Mouse (Mus musculus) stomach, embryonic 15.5 days (tissue): Measurements from ENCODE around the gene Stxbp6. TPM values are rescaled to one million over a fixed set of nuclear protein-coding genes. Genes with fewer than 3 reads are reported as not detected.

Experiments used
- ATAC-seq: fragments of 200-750 bp; cut with Nextera tagmentation; 2 replicates; pipeline ENCODE4 v1.8.0; 2017; ENCODE audit warnings: low read depth, moderate number of reproducible peaks, moderate TSS enrichment; ENCODE audit not compliant: insufficient read depth, low FRiP score
- H3K27ac ChIP-seq: fragments of 300-500 bp; sonication (generic); 2 replicates; pipeline ENCODE4 v1.5.1; 2015; ENCODE audit warnings: mild to moderate bottlenecking, inconsistent platforms
- H3K27me3 ChIP-seq: fragments of 300-500 bp; sonication (generic); replicated peaks from 2 replicates; pipeline ENCODE4 v1.6.1; 2015; ENCODE audit warnings: inconsistent platforms
- H3K36me3 ChIP-seq: fragments of 300-500 bp; sonication (generic); 2 replicates; pipeline ENCODE4 v1.6.1; 2015; ENCODE audit warnings: inconsistent platforms
- H3K4me1 ChIP-seq: fragments of 300-500 bp; sonication (generic); 2 replicates; pipeline ENCODE4 v1.6.1; 2015; ENCODE audit warnings: inconsistent platforms
- H3K4me2 ChIP-seq: fragments of 300-500 bp; sonication (generic); 2 replicates; pipeline ENCODE4 v1.6.1; 2015; ENCODE audit warnings: mild to moderate bottlenecking, inconsistent platforms
- H3K4me3 ChIP-seq: fragments of 300-500 bp; sonication (generic); replicated peaks from 2 replicates; pipeline ENCODE4 v1.5.1; 2015; ENCODE audit warnings: inconsistent platforms
- H3K9ac ChIP-seq: fragments of 300-500 bp; sonication (generic); 2 replicates; pipeline ENCODE4 v1.6.1; 2015; ENCODE audit warnings: inconsistent platforms
- H3K9me3 ChIP-seq: fragments of 300-500 bp; sonication (generic); 2 replicates; pipeline ENCODE4 v1.6.1; 2016; ENCODE audit warnings: inconsistent platforms
- WGBS: fragments of 180-500 bp; shearing (Covaris S2); methylation state at CpG from one replicate; pipeline ENCODE4 v1.1.7; 2015; 5-methylcytosine and 5-hydroxymethylcytosine counted together
- polyA plus RNA-seq: library from polyadenylated mRNA; unstranded; fragments of >200 nt; fragmentation: Nextera tagmentation; extraction: Ambion mirVana; gene quantifications from 2 replicates; pipeline ENCODE4 v1.2.1, GENCODE M21; 2015

The Stxbp6 gene
- polyA plus RNA-seq, 1 experiment from 2014 or later: 19.2 TPM

- Histone ChIP-seq H3K4me3 (peak overlapping the region; percentile 64), H3K36me3 (no peaks in the 10 kb centered on the region), H3K27me3 (no peaks in the 10 kb centered on the region), H3K4me1 (0 out of 2 replicates have a peak, but pooled peaks cover 3% of the 10 kb centered on the region), H3K9ac (peak overlapping the region; percentile 59), H3K4me2 (peak overlapping the region; percentile 98), H3K27ac (peak overlapping the region; percentile 90), H3K9me3 (no peaks in the 10 kb centered on the region)
- peak; percentile 4; the same call in 1 of the 2 replicates for ATAC-seq
- WGBS: 1% methylated on average over 28 of the region's 28 CpGs
Observed at GRCm38 (mm10) chr12:45073331-45074041, 1.0 kb downstream of the Stxbp6 start.

- Histone ChIP-seq H3K4me2 (peak overlapping the region; percentile 98; the same call in 1 of the 2 replicates), H3K27me3 (no peaks in the 10 kb centered on the region), H3K9me3 (no peaks in the 10 kb centered on the region), H3K4me1 (0 out of 2 replicates have a peak, but pooled peaks cover 10% of the 10 kb centered on the region), H3K27ac (no peak overlapping the region), H3K36me3 (no peaks in the 10 kb centered on the region), H3K4me3 (no peak overlapping the region), H3K9ac (no peak overlapping the region)
- 55% methylated on average over 3 of the region's 3 CpGs for WGBS
- no peak for ATAC-seq
Observed at GRCm38 (mm10) chr12:45072185-45072584, 2.3 kb downstream of the Stxbp6 start.

- ATAC-seq: peak; percentile 82
- no peak overlapping the region for H3K9ac ChIP-seq
- no peaks in the 10 kb centered on the region for H3K36me3 ChIP-seq
- H3K4me2 ChIP-seq: peak overlapping the region; percentile 11; the same call in 1 of the 2 replicates
- 52% methylated on average over 9 of the region's 9 CpGs for WGBS
- 0 out of 2 replicates have a peak, but pooled peaks cover 9% of the 10 kb centered on the region for H3K4me1 ChIP-seq
- no peaks in the 10 kb centered on the region for H3K27me3 ChIP-seq
- no peaks in the 10 kb centered on the region for H3K9me3 ChIP-seq
- H3K27ac ChIP-seq: peak overlapping the region; percentile 23; the same call in 1 of the 2 replicates
- H3K4me3 ChIP-seq: no peak overlapping the region
Observed at GRCm38 (mm10) chr12:45070186-45070585, 4.3 kb downstream of the Stxbp6 start.

- no peaks in the 10 kb centered on the region for H3K9me3 ChIP-seq
- no peak for ATAC-seq
- H3K36me3 ChIP-seq: no peaks in the 10 kb centered on the region
- no peak overlapping the region for H3K27ac ChIP-seq
- no peak overlapping the region for H3K4me3 ChIP-seq
- H3K9ac ChIP-seq: no peak overlapping the region
- H3K27me3 ChIP-seq: no peaks in the 10 kb centered on the region
- H3K4me2 ChIP-seq: no peak overlapping the region
- WGBS: 76% methylated on average over 6 of the region's 6 CpGs
- H3K4me1 ChIP-seq: 0 out of 2 replicates have a peak, but pooled peaks cover 13% of the 10 kb centered on the region
Observed at GRCm38 (mm10) chr12:45068145-45068754, 6.3 kb downstream of the Stxbp6 start.

GRCm38 (mm10) chr12:45067686-45068085, 6.8 kb downstream of the Stxbp6 start:
- Histone ChIP-seq H3K4me1 (0 out of 2 replicates have a peak, but pooled peaks cover 13% of the 10 kb centered on the region), H3K27ac (peak overlapping the region; percentile 80), H3K4me3 (no peak overlapping the region), H3K4me2 (peak overlapping the region; percentile 37), H3K9ac (no peak overlapping the region), H3K27me3 (no peaks in the 10 kb centered on the region), H3K36me3 (no peaks in the 10 kb centered on the region), H3K9me3 (no peaks in the 10 kb centered on the region)
- WGBS: 31% methylated on average over 3 of the region's 3 CpGs
- ATAC-seq: no peak

- H3K4me1 ChIP-seq: 0 out of 2 replicates have a peak, but pooled peaks cover 13% of the 10 kb centered on the region
- no peak overlapping the region for H3K9ac ChIP-seq
- H3K9me3 ChIP-seq: no peaks in the 10 kb centered on the region
- 26% methylated on average over 11 of the region's 11 CpGs for WGBS
- no peaks in the 10 kb centered on the region for H3K36me3 ChIP-seq
- H3K27ac ChIP-seq: peak overlapping the region; percentile 80
- peak overlapping the region; percentile 37 for H3K4me2 ChIP-seq
- ATAC-seq: peak; percentile 40; the same call in 1 of the 2 replicates
- no peaks in the 10 kb centered on the region for H3K27me3 ChIP-seq
- H3K4me3 ChIP-seq: 0 out of 2 replicates have a peak overlapping the region, but pooled peaks have one; percentile 9
Observed at GRCm38 (mm10) chr12:45067047-45067685, 7.3 kb downstream of the Stxbp6 start.

GRCm38 (mm10) chr12:45063606-45064005, 10.9 kb downstream of the Stxbp6 start:
- no peaks in the 10 kb centered on the region for H3K27me3 ChIP-seq
- H3K4me3 ChIP-seq: no peak overlapping the region
- H3K36me3 ChIP-seq: no peaks in the 10 kb centered on the region
- no peak overlapping the region for H3K9ac ChIP-seq
- H3K4me2 ChIP-seq: no peak overlapping the region
- H3K9me3 ChIP-seq: no peaks in the 10 kb centered on the region
- 0 out of 2 replicates have a peak, but pooled peaks cover 13% of the 10 kb centered on the region for H3K4me1 ChIP-seq
- WGBS: 76% methylated on average over 5 of the region's 5 CpGs
- H3K27ac ChIP-seq: no peak overlapping the region
- ATAC-seq: no peak

- no peak overlapping the region for H3K9ac ChIP-seq
- H3K4me1 ChIP-seq: 0 out of 2 replicates have a peak, but pooled peaks cover 4% of the 10 kb centered on the region
- H3K36me3 ChIP-seq: no peaks in the 10 kb centered on the region
- no peak for ATAC-seq
- no peaks in the 10 kb centered on the region for H3K27me3 ChIP-seq
- H3K4me3 ChIP-seq: no peak overlapping the region
- H3K27ac ChIP-seq: 0 out of 2 replicates have a peak overlapping the region, but pooled peaks have one; percentile 9
- H3K4me2 ChIP-seq: no peak overlapping the region
- 48% methylated on average over 5 of the region's 5 CpGs for WGBS
- no peaks in the 10 kb centered on the region for H3K9me3 ChIP-seq
Observed at GRCm38 (mm10) chr12:45061336-45061735, 13.2 kb downstream of the Stxbp6 start.

- H3K36me3 ChIP-seq: no peaks in the 10 kb centered on the region
- H3K27ac ChIP-seq: 0 out of 2 replicates have a peak overlapping the region, but pooled peaks have one; percentile 9
- peak; percentile 83 for ATAC-seq
- WGBS: 54% methylated on average over 6 of the region's 6 CpGs
- H3K9me3 ChIP-seq: no peaks in the 10 kb centered on the region
- no peak overlapping the region for H3K4me2 ChIP-seq
- H3K27me3 ChIP-seq: no peaks in the 10 kb centered on the region
- no peak overlapping the region for H3K9ac ChIP-seq
- H3K4me1 ChIP-seq: 0 out of 2 replicates have a peak, but pooled peaks cover 4% of the 10 kb centered on the region
- no peak overlapping the region for H3K4me3 ChIP-seq
Observed at GRCm38 (mm10) chr12:45060804-45061203, 13.7 kb downstream of the Stxbp6 start.

- H3K27me3 ChIP-seq: no peaks in the 10 kb centered on the region
- WGBS: 81% methylated on average over 3 of the region's 3 CpGs
- no peaks in the 10 kb centered on the region for H3K4me1 ChIP-seq
Observed at GRCm38 (mm10) chr12:45058007-45058406, 16.5 kb downstream of the Stxbp6 start.

GRCm38 (mm10) chr12:45056372-45056771, 18.1 kb downstream of the Stxbp6 start:
- H3K9me3 ChIP-seq: no peaks in the 10 kb centered on the region
- ATAC-seq: no peak
- H3K4me3 ChIP-seq: no peak overlapping the region
- H3K9ac ChIP-seq: no peak overlapping the region
- no peaks in the 10 kb centered on the region for H3K27me3 ChIP-seq
- 85% methylated on average over 3 of the region's 3 CpGs for WGBS
- H3K4me1 ChIP-seq: no peaks in the 10 kb centered on the region
- no peak overlapping the region for H3K4me2 ChIP-seq
- no peaks in the 10 kb centered on the region for H3K36me3 ChIP-seq
- H3K27ac ChIP-seq: no peak overlapping the region

More at GRCm38 (mm10) chr12:45058007-45058406, 16.5 kb downstream of the Stxbp6 start:
- no peak for ATAC-seq
- Histone ChIP-seq H3K9me3 (no peaks in the 10 kb centered on the region), H3K27ac (no peak overlapping the region), H3K4me3 (no peak overlapping the region), H3K4me2 (no peak overlapping the region), H3K9ac (no peak overlapping the region), H3K36me3 (no peaks in the 10 kb centered on the region)
